Mouse (Mus musculus) limb, embryonic 10.5 days (tissue): ENCODE data around the gene Tnk1. TPM values are rescaled to one million over a fixed set of nuclear protein-coding genes. Genes with fewer than 3 reads are reported as not detected.

Source experiments
- DNase-seq: peaks from one replicate; pipeline ENCODE4 v3.0.0-alpha.2; 2017; ENCODE audit warnings: low spot score
- H3K27ac ChIP-seq: fragments of 300-500 bp; sonication (generic); 2 replicates; pipeline ENCODE4 v1.5.1; 2016; ENCODE audit warnings: mild to moderate bottlenecking
- H3K27me3 ChIP-seq: fragments of 300-500 bp; sonication (generic); 2 replicates; pipeline ENCODE4 v1.6.1; 2016; ENCODE audit warnings: low read depth, mild to moderate bottlenecking; ENCODE audit not compliant: poor library complexity, severe bottlenecking
- H3K36me3 ChIP-seq: fragments of 300-500 bp; sonication (generic); 2 replicates; pipeline ENCODE4 v1.6.1; 2016; ENCODE audit warnings: mild to moderate bottlenecking, moderate library complexity
- H3K4me1 ChIP-seq: fragments of 300-500 bp; sonication (generic); 2 replicates; pipeline ENCODE4 v1.6.1; 2016
- H3K4me3 ChIP-seq: fragments of 300-500 bp; sonication (generic); 2 replicates; pipeline ENCODE4 v1.5.1; 2016; ENCODE audit warnings: mild to moderate bottlenecking, moderate library complexity
- H3K9me3 ChIP-seq: fragments of 300-500 bp; sonication (generic); replicated peaks from 2 replicates; pipeline ENCODE4 v1.6.1; 2016; ENCODE audit warnings: mild to moderate bottlenecking
- WGBS: fragments of 180-500 bp; shearing (Covaris S2); methylation state at CpG from one replicate; pipeline ENCODE4 v1.1.7; 2016; 5-methylcytosine and 5-hydroxymethylcytosine counted together
- polyA plus RNA-seq: library from polyadenylated mRNA; unstranded; fragments of >200 nt; fragmentation: Nextera tagmentation; extraction: Ambion mirVana; gene quantifications from 2 replicates; pipeline ENCODE4 v1.2.1, GENCODE M21; 2016

The Tnk1 gene
- polyA plus RNA-seq, 1 experiment from 2014 or later: 1.1 TPM

DNA sequence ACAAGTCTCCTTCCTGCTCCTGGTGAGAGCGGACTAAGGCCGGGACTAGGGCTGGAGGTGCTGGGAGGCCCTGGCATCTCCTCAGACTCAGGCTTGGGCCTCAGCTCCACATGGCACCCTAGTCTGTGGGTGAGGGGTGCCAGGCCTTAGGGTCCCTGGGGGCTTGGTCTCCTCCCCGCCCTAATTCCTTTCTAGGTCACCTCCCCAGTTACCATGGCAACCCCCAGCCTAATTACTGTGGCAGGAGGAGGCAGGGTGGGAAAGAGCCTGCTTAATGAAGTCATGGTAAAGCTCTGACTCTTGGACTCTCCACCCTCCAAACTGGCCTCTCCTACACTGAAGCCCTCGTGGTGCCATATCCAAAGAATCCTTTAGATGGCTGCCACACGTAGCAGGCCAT lies 29.7 kb downstream of the Tnk1 start:
- peaks cover 61% of the 10 kb centered on the region for H3K36me3 ChIP-seq
- 75% methylated on average over 5 of the region's 5 CpGs for WGBS
- peak overlapping the region; percentile 61 for H3K27ac ChIP-seq

DNA sequence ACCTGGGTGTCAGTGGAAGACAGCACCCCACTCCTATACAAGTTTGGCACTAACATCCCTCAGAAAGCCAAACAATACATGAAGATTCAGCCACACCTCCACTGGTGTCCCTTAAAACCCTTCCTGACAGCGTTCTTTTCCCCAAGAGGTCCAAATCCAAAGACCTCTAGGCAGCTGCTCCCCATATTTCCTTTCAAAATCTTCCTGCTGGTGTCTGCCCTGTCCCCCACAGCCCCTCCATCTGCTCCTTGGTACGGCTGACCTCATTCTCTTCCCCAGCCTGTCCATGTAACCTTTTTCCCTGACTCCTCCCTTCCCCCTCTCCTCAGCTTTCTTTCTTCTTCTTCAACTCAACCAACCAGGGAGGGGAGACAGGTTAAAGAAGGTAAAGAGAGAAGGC lies 35.1 kb downstream of the Tnk1 start:
- 82% methylated on average over 2 of the region's 2 CpGs for WGBS
- peaks cover 4% of the 10 kb centered on the region; the same call in 1 of the 2 replicates for H3K9me3 ChIP-seq

More for the DNA sequence above, 29.7 kb downstream of the Tnk1 start:
- H3K4me1 ChIP-seq: peaks cover 33% of the 10 kb centered on the region
- DNase-seq: no peak
- peak overlapping the region; percentile 15; the same call in 1 of the 2 replicates for H3K4me3 ChIP-seq
- H3K27me3 ChIP-seq: peaks cover 20% of the 10 kb centered on the region
- H3K9me3 ChIP-seq: peaks cover 4% of the 10 kb centered on the region; the same call in 1 of the 2 replicates

DNA sequence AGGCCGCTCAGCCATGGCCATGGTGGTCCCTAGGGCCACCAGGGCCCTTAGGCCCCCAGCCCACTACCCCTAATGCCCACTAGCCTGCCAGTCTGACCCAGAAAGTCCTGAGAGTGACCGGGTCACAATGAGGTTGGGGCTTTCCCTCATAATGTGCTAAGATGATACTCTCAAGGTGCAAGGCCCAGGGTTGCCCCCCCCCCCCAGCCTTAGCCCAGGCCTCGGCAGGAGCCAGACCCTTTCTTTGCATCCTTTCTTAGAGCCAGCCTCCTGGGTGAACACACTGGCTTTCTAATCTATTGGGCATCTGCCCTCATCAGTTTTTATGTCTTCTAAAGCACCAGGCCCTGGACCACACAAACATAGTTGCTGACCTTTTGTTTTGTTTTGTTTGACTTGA lies 36.5 kb downstream of the Tnk1 start, which contains the start of gene Spem1:
Spem1 (minus strand) TSS at position 101 of the 400 bp plus-strand sequence.
- 85% methylated on average over 3 of the region's 3 CpGs for WGBS

More for the DNA sequence above, 35.1 kb downstream of the Tnk1 start:
- no peak for DNase-seq
- H3K4me1 ChIP-seq: peaks cover 12% of the 10 kb centered on the region
- no peak overlapping the region for H3K4me3 ChIP-seq
- no peak overlapping the region for H3K27ac ChIP-seq
- H3K27me3 ChIP-seq: no peaks in the 10 kb centered on the region
- peaks cover 38% of the 10 kb centered on the region for H3K36me3 ChIP-seq

DNA sequence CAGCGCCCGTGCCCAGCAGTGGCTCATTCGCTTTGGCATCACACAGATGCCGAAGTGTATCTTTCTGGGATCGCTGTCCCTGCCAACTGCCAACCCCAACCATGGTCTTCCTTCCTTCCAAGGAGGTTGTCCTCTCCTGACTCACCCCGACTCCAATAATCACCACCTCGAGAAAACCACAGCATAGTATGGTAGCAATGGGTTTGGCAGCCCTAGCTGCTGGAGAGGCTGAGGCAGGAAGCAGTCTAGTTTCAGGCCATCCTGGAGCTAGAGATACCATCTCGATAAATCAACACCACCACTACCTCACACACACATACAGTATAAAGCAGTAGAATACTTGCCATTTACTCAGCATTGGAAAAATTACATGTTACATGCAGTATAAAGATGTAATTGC lies 39.7 kb downstream of the Tnk1 start:
- Histone ChIP-seq H3K4me3 (no peak overlapping the region), H3K9me3 (no peaks in the 10 kb centered on the region), H3K27ac (no peak overlapping the region), H3K4me1 (peaks cover 4% of the 10 kb centered on the region; the same call in 1 of the 2 replicates), H3K27me3 (no peaks in the 10 kb centered on the region), H3K36me3 (no peaks in the 10 kb centered on the region)
- no peak for DNase-seq
- WGBS: 89% methylated on average over 8 of the region's 8 CpGs

More for the DNA sequence above, 36.5 kb downstream of the Tnk1 start, which contains the start of gene Spem1:
- H3K4me3 ChIP-seq: no peak within 1 kb of the TSS
- peaks cover 9% of the 10 kb centered on the region for H3K4me1 ChIP-seq
- no peak for DNase-seq
- H3K36me3 ChIP-seq: peaks cover 24% of the 10 kb centered on the region
- H3K27ac ChIP-seq: no peak within 1 kb of the TSS
- H3K27me3 ChIP-seq: no peaks in the 10 kb centered on the region
- peaks cover 4% of the 10 kb centered on the region; the same call in 1 of the 2 replicates for H3K9me3 ChIP-seq

DNA sequence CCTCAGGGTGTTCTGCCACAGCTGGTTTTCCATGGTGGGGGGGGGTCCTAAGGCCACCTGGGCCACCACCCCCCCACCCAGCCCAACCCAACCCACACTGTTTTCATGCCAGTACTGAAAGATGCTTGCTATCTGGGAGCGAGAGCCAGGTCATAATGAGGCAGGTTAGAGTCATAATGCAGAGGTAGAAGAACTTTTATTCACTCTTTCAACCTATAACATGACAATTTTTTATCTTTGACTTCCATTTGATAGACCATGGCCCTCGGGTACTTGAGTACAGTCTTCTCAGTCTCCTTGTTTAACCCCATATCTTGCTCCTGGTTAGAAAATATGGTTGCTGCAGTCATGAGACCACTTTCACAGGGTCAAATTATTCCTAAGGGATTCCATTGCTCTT lies 40.2 kb downstream of the Tnk1 start, which contains the start of gene Spem2:
Spem2 (minus strand) TSS at position 101 of the 400 bp plus-strand sequence.
- H3K36me3 ChIP-seq: no peaks in the 10 kb centered on the region
- H3K27ac ChIP-seq: no peak within 1 kb of the TSS
- no peak within 1 kb of the TSS for H3K4me3 ChIP-seq
- H3K27me3 ChIP-seq: no peaks in the 10 kb centered on the region
- no peaks in the 10 kb centered on the region for H3K9me3 ChIP-seq
- 89% methylated on average over 2 of the region's 2 CpGs for WGBS
- H3K4me1 ChIP-seq: no peaks in the 10 kb centered on the region
- no peak for DNase-seq

DNA sequence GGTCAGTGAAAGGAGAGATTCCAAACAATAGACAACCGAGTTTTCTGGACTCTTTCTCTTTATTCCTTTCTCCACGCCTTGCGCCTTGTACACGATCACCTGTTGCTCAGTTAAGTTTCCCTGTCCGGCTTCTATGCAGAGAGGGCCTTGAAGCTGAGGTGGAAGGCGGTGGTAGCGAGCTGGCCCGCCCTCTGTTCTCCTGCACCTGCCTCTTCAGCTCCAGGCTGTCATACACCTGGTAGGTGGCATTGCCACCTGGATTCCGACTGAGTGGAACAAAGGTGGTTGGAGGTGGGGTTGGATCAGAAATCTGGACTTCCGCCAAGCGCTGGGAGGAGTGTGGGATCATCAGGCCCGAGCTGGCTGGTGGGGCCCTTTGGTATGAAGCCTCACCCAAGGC lies 42.0 kb downstream of the Tnk1 start:
- no peak for DNase-seq
- no peak overlapping the region for H3K4me3 ChIP-seq
- no peaks in the 10 kb centered on the region for H3K27me3 ChIP-seq
- WGBS: 95% methylated on average over 12 of the region's 12 CpGs
- H3K27ac ChIP-seq: no peak overlapping the region
- H3K36me3 ChIP-seq: no peaks in the 10 kb centered on the region
- H3K4me1 ChIP-seq: no peaks in the 10 kb centered on the region
- no peaks in the 10 kb centered on the region for H3K9me3 ChIP-seq

DNA sequence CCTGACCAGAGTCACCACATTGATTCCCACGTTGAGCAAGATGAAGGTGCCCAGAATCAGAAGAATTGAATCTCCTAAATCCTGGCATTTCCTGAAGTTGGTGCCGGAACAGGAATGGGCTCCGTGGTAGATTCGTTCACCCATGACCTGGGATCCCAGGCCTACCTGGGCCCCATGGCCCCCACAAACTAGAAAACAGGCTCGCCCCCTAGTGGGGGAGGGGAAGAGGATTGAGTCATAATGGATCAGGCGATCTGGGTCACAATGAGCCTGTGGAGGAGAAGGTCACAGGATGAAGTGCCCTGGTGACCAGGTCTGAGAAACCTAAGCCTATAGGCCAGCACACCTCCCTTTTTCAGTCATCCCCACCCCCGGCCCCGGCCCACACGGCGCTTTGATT lies 43.4 kb downstream of the Tnk1 start, which contains the start of gene Gm39566:
Gm39566 (minus strand) TSS at position 144 of the 400 bp plus-strand sequence.
- Histone ChIP-seq H3K27ac (no peak within 1 kb of the TSS), H3K4me3 (no peak within 1 kb of the TSS), H3K4me1 (no peaks in the 10 kb centered on the region), H3K9me3 (no peaks in the 10 kb centered on the region), H3K36me3 (no peaks in the 10 kb centered on the region), H3K27me3 (no peaks in the 10 kb centered on the region)
- DNase-seq: no peak
- 57% methylated on average over 10 of the region's 10 CpGs for WGBS

DNA sequence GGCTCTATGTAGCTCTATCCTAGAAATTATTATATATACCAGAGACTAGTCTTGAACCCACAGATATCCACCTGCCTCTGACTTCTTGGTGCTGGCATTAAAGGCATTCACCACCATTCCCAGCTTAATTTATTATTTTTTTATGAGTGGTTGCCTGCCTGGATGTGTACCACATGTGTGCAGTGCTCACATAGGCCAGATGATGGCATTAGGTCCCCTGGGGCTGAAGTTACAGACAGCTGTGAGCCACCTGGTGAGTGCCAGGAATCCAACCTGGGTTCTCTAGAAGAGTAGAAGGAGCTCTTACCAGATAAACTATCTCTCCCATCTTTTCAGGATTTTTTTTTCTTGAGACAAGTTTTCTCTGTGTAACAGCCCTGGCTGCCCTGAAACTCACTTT lies 48.2 kb downstream of the Tnk1 start:
- DNase-seq: no peak
- H3K27me3 ChIP-seq: peaks cover 29% of the 10 kb centered on the region
- no peaks in the 10 kb centered on the region for H3K9me3 ChIP-seq
- no peaks in the 10 kb centered on the region for H3K36me3 ChIP-seq
- H3K27ac ChIP-seq: no peak overlapping the region
- no peaks in the 10 kb centered on the region for H3K4me1 ChIP-seq
- no peak overlapping the region for H3K4me3 ChIP-seq

DNA sequence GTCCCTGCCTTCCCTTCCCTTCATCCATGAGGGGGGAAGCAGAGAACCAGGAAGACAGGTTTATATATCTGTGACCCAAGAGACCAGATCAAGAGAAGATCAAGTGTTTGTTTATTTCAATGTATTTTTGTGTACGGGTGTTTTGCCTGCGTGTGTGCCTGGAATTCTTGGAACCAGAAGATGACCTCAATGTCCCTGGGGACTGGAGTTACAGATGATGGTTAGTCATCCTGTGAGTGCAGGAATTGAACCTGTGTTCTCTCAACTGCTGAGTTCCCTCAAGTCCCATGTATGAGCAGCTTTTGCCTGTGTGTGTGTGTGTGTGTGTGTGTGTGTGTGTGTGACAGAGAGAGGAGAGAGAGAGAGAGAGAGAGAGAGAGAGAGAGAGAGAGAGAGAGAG lies 50.9 kb downstream of the Tnk1 start:
- peaks cover 55% of the 10 kb centered on the region for H3K27me3 ChIP-seq
- no peaks in the 10 kb centered on the region for H3K9me3 ChIP-seq

DNA sequence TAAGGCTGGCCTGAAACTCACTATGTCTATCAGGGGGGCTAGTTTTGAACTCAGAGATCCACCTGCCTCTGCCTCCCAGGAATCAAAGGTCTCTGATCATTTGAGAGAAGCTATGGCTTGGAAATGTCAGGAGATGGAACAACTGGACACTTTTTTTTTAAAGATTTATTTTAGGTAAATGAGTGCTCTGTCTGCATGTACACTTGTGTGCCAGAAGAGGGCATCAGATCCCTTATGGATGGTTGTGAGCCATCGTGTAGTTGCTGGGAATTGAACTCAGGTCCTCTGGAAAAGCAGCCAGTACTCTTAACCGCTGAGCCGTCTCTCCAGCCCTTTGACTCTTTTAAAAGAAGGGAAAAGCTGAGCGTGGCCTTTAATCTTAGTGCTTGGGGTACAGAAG lies 52.2 kb downstream of the Tnk1 start:
- no peaks in the 10 kb centered on the region for H3K9me3 ChIP-seq
- DNase-seq: no peak
- H3K36me3 ChIP-seq: no peaks in the 10 kb centered on the region
- peaks cover 68% of the 10 kb centered on the region for H3K27me3 ChIP-seq
- H3K4me1 ChIP-seq: peaks cover 37% of the 10 kb centered on the region
- H3K27ac ChIP-seq: no peak overlapping the region
- no peak overlapping the region for H3K4me3 ChIP-seq
- WGBS: 77% methylated on average over 4 of the region's 4 CpGs

More for the DNA sequence above, 50.9 kb downstream of the Tnk1 start:
- Histone ChIP-seq H3K4me3 (no peak overlapping the region), H3K27ac (no peak overlapping the region), H3K36me3 (no peaks in the 10 kb centered on the region), H3K4me1 (peaks cover 25% of the 10 kb centered on the region)
- WGBS: 84% methylated on average over 2 of the region's 2 CpGs
- DNase-seq: no peak

DNA sequence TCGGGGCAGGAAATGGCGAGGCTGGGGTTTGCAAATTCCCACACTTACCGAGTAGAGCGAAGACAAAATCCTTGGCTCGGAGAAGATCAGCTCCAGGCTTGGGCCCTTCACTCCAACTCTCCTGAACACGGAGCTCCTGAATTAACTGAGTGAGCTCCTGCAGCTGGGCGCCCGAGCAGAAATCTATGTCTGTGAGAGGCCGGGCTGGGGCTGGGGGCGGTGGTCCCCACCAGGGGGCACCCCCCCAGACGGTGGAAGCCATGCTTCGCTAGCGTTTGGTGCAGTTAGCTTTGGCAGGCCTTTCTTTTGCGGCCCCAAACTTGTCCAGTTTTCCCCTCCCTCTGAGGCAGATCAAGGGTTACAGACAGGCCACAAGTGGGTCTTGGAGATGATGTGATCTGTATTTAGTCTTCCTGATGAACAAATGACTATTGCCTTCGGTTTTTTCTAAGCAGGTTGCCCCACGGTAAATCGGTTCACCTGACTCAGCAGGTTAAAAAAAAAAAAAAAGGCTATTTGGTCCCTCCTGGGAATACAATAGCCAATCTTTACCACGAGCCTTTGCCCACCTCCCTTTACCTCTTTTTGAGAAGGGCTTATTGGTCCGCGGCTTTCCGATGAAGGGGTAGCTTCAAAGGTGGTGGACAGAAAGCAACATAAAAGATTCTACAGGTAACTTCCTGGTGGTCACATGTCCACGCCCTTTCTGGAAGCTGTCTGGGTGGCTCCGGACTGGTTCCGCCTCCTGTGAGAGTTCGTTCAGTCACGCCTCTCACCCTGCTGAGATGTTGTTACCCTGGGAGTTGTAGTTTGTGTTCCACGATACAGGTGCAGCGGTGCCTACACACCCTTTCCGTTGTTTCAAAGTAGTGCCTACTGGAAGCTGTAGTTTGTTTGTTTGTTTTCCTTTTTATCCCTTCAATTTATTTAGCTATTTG lies 53.3 kb downstream of the Tnk1 start, which contains the start of gene Tmem102:
Tmem102 (minus strand) TSS at position 653 of the 938 bp plus-strand sequence.
- no peak for DNase-seq
- no peak within 1 kb of the TSS for H3K27ac ChIP-seq
- no peaks in the 10 kb centered on the region for H3K36me3 ChIP-seq
- H3K4me3 ChIP-seq: peak within 1 kb of the TSS; percentile 62
- no peaks in the 10 kb centered on the region for H3K9me3 ChIP-seq
- H3K4me1 ChIP-seq: peaks cover 48% of the 10 kb centered on the region
- H3K27me3 ChIP-seq: peaks cover 79% of the 10 kb centered on the region
- WGBS: 6% methylated on average over 29 of the region's 29 CpGs

DNA sequence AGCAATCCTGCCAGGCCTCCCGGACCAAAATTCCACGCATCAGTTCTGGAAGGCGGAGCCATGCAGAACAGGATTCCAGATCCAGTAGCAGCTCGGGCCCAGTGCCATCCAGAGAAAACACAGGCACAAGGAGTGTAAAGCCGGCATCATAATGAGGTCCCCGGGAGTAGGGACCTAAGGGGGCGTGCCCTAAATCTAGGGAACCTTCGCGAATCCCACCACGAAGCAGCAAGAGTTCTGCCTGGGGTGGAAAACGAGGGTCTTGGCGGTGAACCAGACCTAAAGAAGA lies 53.9 kb downstream of the Tnk1 start:
- Histone ChIP-seq H3K27ac (no peak overlapping the region), H3K36me3 (no peaks in the 10 kb centered on the region), H3K9me3 (no peaks in the 10 kb centered on the region), H3K4me3 (peak overlapping the region; percentile 62), H3K4me1 (peaks cover 54% of the 10 kb centered on the region), H3K27me3 (peaks cover 86% of the 10 kb centered on the region)
- DNase-seq: peak; percentile 43
- 5% methylated on average over 12 of the region's 12 CpGs for WGBS
